Mouse (Mus musculus) cerebellum, postnatal 10 days (tissue): ENCODE results near the gene Gdf7.
A peak's percentile ranks its signal among the peaks of the same experiment; 100 is the strongest.

Experiments
- DNase-seq, 2 experiments: peaks; one replicate each; pipeline ENCODE4 v3.0.0; 2021; ENCODE audit warnings: mixed read lengths in 2 of 2

The Gdf7 gene

DNA sequence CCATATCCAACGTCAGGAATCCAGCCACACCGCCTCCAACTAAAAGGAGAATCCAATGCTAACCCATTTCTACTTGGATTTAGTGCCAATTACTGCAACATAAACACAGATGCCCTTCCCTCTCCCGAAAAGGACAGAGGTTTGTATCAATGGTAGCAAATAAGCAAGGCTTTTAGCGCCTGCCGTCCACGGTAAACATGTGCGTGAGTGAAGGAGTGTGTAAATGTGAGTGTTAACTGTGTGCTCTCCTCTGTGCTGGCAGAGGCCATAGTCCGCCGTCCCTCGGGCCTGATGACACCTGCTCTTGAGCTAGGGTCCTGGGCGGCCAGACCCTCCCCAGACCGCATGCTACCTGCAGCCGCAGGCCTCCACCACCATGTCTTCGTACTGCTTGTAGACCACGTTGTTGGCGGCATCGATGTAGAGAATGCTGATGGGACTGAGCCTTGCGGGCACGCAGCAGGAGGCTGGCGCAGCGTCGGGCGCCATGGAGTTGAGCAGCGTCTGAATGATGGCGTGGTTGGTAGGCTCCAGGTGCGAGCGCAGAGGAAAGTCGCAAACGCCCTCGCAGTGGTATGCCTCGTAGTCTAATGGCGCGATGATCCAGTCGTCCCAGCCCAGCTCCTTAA, 4.1 kb downstream of the Gdf7 start:
- DNase-seq = peak in 1 of 2 experiments; percentile 4

GRCm38 (mm10) chr12:8296154-8296553, 5.6 kb downstream of the Gdf7 start:
- no peak for DNase-seq

GRCm38 (mm10) chr12:8295307-8295913, 6.3 kb downstream of the Gdf7 start:
- no peak for DNase-seq

DNA sequence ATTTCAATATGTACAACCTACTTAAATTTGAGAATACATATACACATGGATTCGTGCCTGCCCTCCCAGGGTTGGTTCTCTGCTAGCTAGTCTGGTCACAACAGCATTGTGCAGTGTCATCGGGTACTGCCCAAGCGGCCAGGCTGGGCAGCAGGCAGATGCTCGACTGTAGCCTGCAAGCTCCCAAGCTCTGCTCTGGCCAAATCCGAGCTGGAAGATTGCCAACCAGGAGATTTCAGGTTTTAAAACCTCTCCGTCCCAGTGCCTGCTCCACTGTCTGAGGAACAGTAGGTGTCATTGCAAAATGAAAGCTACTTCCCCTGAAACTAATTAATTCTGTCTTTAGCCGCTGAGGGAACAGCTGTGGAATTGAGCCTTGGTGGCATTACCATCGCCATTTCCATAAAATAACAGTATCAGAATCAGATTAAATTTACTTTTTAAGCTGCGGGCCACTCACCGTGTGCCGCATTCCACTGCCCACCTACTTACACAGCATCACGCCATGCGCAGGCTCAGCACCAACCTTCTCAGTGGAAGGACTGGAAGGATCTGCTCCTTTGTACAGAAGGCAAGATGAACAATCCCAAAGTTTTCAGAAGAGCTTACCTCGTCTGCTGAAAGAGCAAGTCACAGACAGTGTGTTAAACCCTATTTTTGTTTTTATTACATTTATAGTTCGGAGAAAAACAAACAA, 10.4 kb downstream of the Gdf7 start:
- peak; percentile 89 for DNase-seq

DNA sequence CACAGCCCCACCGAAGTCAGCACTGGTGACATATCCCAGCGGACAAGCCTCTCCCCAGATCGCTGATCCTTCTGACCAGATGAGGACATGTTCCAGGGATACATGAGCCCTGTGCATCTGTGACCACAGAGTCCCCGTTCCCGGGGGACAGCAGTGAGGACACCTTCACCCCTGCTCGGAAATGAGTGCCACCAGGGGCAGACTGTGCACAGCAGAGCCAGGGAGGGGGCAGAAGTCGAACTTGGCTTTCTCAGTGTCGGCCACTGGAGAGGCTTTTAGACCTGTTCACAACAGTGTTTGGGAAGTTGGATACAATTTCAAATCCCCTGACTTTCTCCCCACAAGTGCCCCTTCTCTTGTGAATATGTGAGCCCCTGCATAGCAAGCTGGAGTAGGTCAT, 12.3 kb downstream of the Gdf7 start:
- DNase-seq = peak in 1 of 2 experiments; percentile 3

GRCm38 (mm10) chr12:8289099-8289498, 12.7 kb downstream of the Gdf7 start:
- DNase-seq = no peak

DNA sequence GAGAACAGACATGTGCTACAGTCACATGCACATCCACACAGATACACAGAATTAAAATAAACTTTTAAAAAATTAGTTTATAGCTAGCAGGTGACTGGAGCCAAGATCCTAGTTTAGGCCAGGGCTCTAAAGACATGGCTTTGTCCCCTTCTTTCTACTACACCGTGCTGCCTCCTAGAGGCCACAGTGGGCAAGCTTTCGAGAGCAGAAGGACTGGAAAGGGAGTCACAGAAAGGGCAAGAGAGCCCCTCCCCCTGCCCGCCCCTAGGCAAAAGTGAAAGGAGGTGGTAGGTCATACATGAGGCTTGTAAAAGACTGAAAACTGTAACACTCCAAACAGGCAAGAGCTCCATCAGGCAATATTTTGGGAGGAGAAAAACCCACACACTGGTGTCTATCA, 13.8 kb downstream of the Gdf7 start:
- DNase-seq = peak in 1 of 2 experiments; percentile 19

GRCm38 (mm10) chr12:8281225-8282017, 20.3 kb downstream of the Gdf7 start:
- DNase-seq = no peak

GRCm38 (mm10) chr12:8275424-8275823, 26.3 kb downstream of the Gdf7 start:
- DNase-seq = no peak

DNA sequence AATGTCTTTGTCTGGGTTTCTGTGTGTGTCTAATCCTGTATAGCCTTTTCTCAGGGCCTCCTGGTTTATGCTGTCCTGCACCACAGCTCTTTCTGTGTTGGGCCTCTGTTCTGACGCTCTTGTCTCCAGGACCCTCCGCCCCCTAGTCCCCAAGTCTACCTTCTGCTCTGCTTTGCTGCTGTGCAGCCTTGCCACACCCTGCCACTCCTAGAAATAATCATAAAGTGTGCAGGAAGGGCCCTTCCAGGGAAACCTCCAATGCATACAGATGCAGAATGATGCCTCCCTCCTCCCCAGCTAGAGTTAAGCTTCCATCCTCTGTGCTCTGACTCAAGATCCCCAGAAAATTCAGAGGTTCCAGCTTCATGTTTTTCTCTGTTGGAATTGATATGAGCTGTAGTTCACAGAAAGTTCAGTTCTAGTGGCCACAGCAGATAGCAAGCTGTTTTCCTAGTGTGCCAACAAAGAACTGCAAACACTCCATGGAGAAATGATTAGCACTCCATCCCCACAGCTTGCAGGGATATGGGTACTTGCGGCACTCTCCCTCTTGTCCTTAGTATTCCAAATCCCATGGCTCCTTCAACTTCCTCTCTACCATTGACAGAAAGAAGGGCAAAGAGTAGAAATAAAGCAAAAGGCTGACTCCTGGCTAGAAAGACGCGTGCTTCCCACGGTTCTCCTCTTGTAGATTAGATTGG, 28.1 kb downstream of the Gdf7 start:
- no peak for DNase-seq

GRCm38 (mm10) chr12:8271405-8271804, 30.3 kb downstream of the Gdf7 start:
- DNase-seq = no peak

GRCm38 (mm10) chr12:8269627-8270026, 32.1 kb downstream of the Gdf7 start:
- no peak for DNase-seq

DNA sequence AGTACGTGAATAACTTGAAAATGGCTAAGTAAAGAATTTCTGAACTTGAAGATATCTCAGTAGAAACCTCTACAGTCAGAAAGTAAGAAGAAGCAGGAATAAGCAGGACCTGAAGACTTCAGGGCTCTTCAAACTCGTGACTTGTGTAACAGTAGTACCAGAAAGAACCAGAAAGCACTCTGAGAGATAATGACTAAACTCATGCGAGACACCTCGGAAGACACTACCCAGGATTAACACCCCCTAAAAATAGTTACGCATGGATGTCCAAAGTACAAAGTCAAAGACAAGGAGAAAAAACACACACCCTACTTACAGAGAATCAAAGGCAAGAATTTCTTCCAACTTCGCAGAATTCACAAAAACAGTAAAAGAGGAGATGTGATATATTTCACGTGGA, 35.4 kb downstream of the Gdf7 start:
- DNase-seq = no peak

- DNase-seq = no peak
Measured at GRCm38 (mm10) chr12:8260297-8260696, 41.5 kb downstream of the Gdf7 start.
